Mouse (Mus musculus): ENCODE measurements around the gene Prdm15. TPM values are rescaled to one million over a fixed set of nuclear protein-coding genes. Genes with fewer than 3 reads are reported as not detected.

The Prdm15 gene
- polyA plus RNA-seq, 1 experiment from 2014 or later = 9.1 TPM

DNA sequence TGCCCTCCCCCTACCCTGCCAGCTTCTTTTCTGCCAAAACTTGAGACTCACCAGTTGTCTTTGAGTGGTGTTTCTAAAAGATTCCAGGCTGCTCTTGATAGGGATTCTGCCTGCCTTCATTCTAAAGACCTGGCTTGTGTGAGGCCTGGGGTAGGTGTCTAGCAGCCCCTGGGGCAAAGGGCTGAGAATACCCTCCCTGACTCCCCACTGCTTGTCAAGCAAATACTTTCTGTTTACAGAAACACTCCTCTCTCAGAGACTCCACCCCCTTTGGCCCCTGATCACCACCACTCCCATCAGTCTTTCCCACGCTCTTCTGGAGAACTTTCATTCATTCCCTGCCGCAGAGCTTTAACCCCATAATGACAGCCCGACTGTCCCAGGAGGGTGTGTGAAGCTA is 85.1 kb downstream of the Prdm15 start:
- Histone ChIP-seq H3K36me3 (no peaks in the 10 kb centered on the region), H3K4me2 (no peak overlapping the region), H3K9ac (no peak overlapping the region), H3K4me1 (replicated peaks) (peaks cover 5% of the 10 kb centered on the region; the same call in 1 of the 2 replicates), H3K4me3 (no peak overlapping the region), H3K27ac (ENCODE audit: poor library complexity, severe bottlenecking) (no peak overlapping the region), H3K27me3 (replicated peaks) (peaks cover 26% of the 10 kb centered on the region), H3K9me3 (replicated peaks) (no peaks in the 10 kb centered on the region)
- WGBS = 24% methylated on average over 3 of the region's 3 CpGs
- 0 out of 2 replicates have a peak, but pooled peaks have one; percentile 22 for ATAC-seq (ENCODE audit: insufficient number of reproducible peaks, low FRiP score)

DNA sequence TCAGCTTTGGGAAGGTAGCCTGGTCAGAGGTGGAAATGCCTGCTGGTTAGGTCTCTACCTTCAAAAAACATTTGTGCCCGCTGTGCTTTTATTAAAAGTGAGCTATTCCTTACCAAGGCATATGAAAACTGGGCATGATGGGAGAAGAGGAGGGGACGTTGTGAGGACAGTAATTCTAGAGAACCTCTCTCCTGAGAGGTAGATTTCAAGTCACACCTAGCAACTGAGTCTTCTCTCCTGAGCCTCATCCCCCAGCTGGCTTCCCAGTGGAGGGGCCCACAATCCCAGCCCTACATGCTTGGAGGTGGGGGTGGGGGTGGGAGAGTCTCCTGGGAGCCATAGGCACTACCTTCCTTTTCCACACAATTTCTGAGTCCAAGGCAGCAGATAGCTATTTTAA is 87.0 kb downstream of the Prdm15 start:
- 53% methylated on average over 2 of the region's 2 CpGs for WGBS

DNA sequence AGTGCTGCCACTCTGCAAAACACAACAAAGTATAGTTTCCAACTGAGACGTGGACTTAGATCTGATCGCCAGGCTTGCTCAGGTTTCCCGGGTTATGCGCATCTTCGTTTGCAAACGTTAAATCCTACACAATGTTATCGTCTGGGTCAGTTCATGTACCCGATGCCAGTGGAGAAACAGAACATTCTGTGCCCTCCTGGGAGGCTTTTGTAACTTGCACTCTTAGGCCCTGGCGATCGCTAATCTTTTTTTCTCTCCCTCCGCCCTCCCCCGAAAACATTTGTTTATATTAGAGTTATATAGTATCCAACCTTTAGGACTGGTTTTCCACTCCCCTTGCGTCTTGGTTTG is 87.7 kb downstream of the Prdm15 start:
- 10% methylated on average over 13 of the region's 13 CpGs for WGBS
- H3K9me3 ChIP-seq (replicated peaks) = no peaks in the 10 kb centered on the region
- H3K4me1 ChIP-seq (replicated peaks) = peaks cover 24% of the 10 kb centered on the region
- no peak overlapping the region for H3K9ac ChIP-seq
- H3K36me3 ChIP-seq = no peaks in the 10 kb centered on the region
- peak overlapping the region; percentile 58 for H3K4me3 ChIP-seq
- no peak for ATAC-seq (ENCODE audit: insufficient number of reproducible peaks, low FRiP score)
- peak overlapping the region; percentile 83 for H3K4me2 ChIP-seq
- peaks cover 30% of the 10 kb centered on the region for H3K27me3 ChIP-seq (replicated peaks)
- H3K27ac ChIP-seq (ENCODE audit: poor library complexity, severe bottlenecking) = no peak overlapping the region

More for the DNA sequence above, 87.0 kb downstream of the Prdm15 start:
- Histone ChIP-seq H3K27me3 (replicated peaks) (peaks cover 30% of the 10 kb centered on the region), H3K9me3 (replicated peaks) (no peaks in the 10 kb centered on the region), H3K9ac (no peak overlapping the region), H3K27ac (ENCODE audit: poor library complexity, severe bottlenecking) (no peak overlapping the region), H3K4me1 (replicated peaks) (peaks cover 19% of the 10 kb centered on the region), H3K36me3 (no peaks in the 10 kb centered on the region), H3K4me2 (no peak overlapping the region), H3K4me3 (no peak overlapping the region)
- no peak for ATAC-seq (ENCODE audit: insufficient number of reproducible peaks, low FRiP score)

DNA sequence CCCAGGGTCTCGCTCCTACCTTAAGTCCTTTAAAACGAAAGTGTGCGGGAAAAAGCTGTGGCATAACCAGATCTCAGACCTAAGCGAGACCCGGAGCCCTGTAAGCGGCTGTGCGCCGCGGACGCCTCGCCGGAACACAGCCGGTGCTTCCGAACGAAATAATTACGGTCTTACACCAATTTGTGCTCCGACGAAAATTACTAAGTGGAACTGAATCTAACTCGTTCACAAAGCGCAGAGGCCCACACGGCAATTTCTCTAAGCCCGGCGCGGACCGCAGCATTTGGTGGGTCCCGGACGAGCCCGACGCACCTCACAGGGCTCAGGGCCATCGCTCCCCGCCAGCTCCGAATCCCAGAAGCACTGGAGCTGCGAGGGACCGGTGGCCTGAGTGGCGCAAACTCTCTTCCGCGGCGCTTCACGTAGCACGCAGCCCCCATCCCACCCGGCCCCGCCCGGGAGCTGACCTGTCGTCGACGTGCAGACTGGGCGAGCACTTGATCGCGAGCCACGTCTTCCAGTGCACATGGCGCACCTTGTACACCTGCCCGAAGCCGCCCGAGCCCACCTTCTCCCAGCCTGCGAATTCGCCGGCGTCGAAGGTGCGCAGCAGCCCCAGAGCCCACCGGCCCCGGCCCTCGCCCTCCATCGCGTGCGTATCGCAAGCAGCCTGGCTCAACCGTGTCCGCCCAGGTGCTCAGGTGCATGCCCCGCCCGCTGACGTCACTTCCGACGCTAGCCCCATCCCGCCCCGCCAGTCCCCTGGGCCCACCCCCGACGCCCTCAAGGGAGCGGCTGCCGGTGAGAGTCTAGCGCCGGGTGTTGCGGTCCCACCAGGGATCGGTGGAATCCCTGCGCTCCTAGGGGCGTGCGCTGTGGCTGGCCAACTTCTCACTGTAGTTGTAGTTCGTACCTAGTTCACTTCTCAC is 88.3 kb downstream of the Prdm15 start, which contains the start of gene Ripk4:
Ripk4 (minus strand) TSS at position 727 of the 929 bp plus-strand sequence.
- Histone ChIP-seq H3K27ac (ENCODE audit: poor library complexity, severe bottlenecking) (no peak within 1 kb of the TSS), H3K27me3 (replicated peaks) (peaks cover 30% of the 10 kb centered on the region)

DNA sequence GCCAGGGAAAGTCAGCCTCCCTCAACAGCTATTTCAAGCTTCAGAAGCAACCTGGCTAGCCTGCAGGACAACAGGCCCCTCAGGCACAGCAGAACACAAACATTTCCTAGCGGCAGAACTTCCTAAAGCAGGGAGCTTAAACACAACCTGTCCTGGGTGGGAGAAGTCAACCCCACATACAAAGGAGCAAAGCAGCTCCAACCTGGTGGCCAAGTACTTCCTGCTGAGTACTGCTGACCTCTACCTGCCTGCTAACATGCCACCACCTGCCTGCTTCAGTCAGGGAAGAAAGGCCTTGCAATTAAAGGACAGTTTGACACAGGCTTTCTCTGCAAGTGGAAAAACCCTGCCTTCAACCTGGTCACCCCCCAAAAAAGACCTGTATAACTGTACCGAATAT is 89.9 kb downstream of the Prdm15 start:
- H3K4me1 ChIP-seq (replicated peaks) = peaks cover 24% of the 10 kb centered on the region
- no peak overlapping the region for H3K4me3 ChIP-seq
- peak overlapping the region; percentile 1; the same call in 1 of the 2 replicates for H3K9ac ChIP-seq
- no peak for ATAC-seq (ENCODE audit: insufficient number of reproducible peaks, low FRiP score)
- peak overlapping the region; percentile 11; the same call in 1 of the 2 replicates for H3K4me2 ChIP-seq
- no peak overlapping the region for H3K27ac ChIP-seq (ENCODE audit: poor library complexity, severe bottlenecking)
- WGBS = 49% methylated on average over 2 of the region's 2 CpGs
- H3K9me3 ChIP-seq (replicated peaks) = no peaks in the 10 kb centered on the region
- H3K27me3 ChIP-seq (replicated peaks) = peaks cover 30% of the 10 kb centered on the region
- H3K36me3 ChIP-seq = no peaks in the 10 kb centered on the region

More for the DNA sequence above, 88.3 kb downstream of the Prdm15 start, which contains the start of gene Ripk4:
- H3K4me2 ChIP-seq = peak within 1 kb of the TSS; percentile 83
- no peaks in the 10 kb centered on the region for H3K9me3 ChIP-seq (replicated peaks)
- H3K4me3 ChIP-seq = peak within 1 kb of the TSS; percentile 58
- ATAC-seq (ENCODE audit: insufficient number of reproducible peaks, low FRiP score) = peak; percentile 73
- no peaks in the 10 kb centered on the region for H3K36me3 ChIP-seq
- peak within 1 kb of the TSS; percentile 71 for H3K9ac ChIP-seq
- H3K4me1 ChIP-seq (replicated peaks) = peaks cover 24% of the 10 kb centered on the region
- under 1% methylated on average over 88 of the region's 88 CpGs for WGBS

DNA sequence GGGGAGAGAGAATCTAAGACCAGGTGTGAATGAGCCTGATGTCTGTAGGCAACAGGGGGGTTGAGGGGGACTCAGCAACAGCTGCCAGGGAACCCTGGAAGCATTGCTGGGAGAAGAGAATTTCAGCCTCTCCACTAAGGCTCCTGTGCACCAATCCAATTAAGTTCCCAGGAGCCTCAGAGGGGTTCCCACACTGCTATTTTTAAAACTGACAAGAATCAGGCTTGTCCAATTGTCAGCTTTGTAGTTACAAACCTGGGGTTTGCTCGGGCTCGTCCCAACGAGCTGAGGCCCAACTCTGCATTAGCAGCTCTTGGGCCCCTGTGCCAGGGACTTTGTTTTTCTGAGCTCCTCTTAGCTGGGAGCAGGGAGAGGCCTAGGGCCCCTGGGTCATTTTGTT is 92.0 kb downstream of the Prdm15 start:
- WGBS = 33% methylated on average over 3 of the region's 3 CpGs
- no peaks in the 10 kb centered on the region for H3K36me3 ChIP-seq
- H3K27me3 ChIP-seq (replicated peaks) = peaks cover 17% of the 10 kb centered on the region
- peak overlapping the region; percentile 22 for H3K4me2 ChIP-seq
- peak overlapping the region; percentile 73 for H3K27ac ChIP-seq (ENCODE audit: poor library complexity, severe bottlenecking)
- H3K4me3 ChIP-seq = no peak overlapping the region
- H3K9me3 ChIP-seq (replicated peaks) = no peaks in the 10 kb centered on the region
- no peak for ATAC-seq (ENCODE audit: insufficient number of reproducible peaks, low FRiP score)
- H3K9ac ChIP-seq = no peak overlapping the region
- H3K4me1 ChIP-seq (replicated peaks) = peaks cover 24% of the 10 kb centered on the region

DNA sequence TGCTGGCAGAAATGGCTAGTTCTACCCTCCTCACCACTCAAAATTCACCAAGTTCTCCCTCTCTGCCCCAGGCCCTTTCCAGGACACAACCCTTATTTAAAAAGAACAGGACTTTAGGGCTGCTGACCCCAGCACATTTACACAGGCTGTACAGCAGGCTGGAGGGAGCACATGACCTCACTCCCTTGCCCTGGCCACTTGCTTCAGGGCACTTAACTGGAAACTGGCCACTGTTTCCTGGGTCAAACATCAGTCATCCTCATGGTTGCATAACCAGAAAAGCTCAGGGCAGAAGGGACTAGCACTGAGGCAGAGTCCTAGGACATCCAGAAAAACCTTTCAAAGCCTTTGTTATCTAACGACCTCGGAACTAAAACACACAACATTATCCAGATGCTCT is 93.4 kb downstream of the Prdm15 start:
- Histone ChIP-seq H3K9ac (no peak overlapping the region), H3K4me3 (no peak overlapping the region), H3K4me2 (no peak overlapping the region), H3K27me3 (replicated peaks) (peaks cover 14% of the 10 kb centered on the region; the same call in 1 of the 2 replicates), H3K27ac (ENCODE audit: poor library complexity, severe bottlenecking) (no peak overlapping the region), H3K9me3 (replicated peaks) (no peaks in the 10 kb centered on the region), H3K36me3 (no peaks in the 10 kb centered on the region), H3K4me1 (replicated peaks) (peaks cover 24% of the 10 kb centered on the region)
- ATAC-seq (ENCODE audit: insufficient number of reproducible peaks, low FRiP score) = no peak
- WGBS = 60% methylated on average over 2 of the region's 2 CpGs

DNA sequence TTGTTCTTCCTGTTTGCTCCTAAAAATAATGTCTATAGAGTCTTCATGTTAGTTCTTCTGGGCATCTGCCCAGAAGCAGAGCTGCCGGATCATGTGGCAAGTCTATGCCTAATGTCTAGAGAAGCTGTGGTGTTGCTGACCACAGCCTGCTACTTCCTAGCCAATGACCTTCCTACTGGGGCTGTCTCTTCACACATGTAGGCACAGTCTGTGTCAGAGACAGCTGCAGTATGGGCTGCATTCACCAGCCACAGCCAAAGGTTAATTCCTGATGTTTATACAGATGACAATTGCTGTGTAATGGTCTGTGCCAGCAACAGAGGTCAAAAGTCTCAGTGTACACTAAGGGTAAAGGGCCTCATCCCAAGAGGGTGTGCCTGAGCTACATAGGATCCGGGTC is 95.2 kb downstream of the Prdm15 start:
- ATAC-seq (ENCODE audit: insufficient number of reproducible peaks, low FRiP score) = no peak
- 76% methylated on average over 2 of the region's 2 CpGs for WGBS
- no peaks in the 10 kb centered on the region for H3K9me3 ChIP-seq (replicated peaks)
- no peak overlapping the region for H3K9ac ChIP-seq
- peaks cover 3% of the 10 kb centered on the region; the same call in 1 of the 2 replicates for H3K27me3 ChIP-seq (replicated peaks)
- no peak overlapping the region for H3K27ac ChIP-seq (ENCODE audit: poor library complexity, severe bottlenecking)
- no peak overlapping the region for H3K4me3 ChIP-seq
- H3K4me1 ChIP-seq (replicated peaks) = peaks cover 29% of the 10 kb centered on the region
- no peak overlapping the region for H3K4me2 ChIP-seq
- H3K36me3 ChIP-seq = no peaks in the 10 kb centered on the region

DNA sequence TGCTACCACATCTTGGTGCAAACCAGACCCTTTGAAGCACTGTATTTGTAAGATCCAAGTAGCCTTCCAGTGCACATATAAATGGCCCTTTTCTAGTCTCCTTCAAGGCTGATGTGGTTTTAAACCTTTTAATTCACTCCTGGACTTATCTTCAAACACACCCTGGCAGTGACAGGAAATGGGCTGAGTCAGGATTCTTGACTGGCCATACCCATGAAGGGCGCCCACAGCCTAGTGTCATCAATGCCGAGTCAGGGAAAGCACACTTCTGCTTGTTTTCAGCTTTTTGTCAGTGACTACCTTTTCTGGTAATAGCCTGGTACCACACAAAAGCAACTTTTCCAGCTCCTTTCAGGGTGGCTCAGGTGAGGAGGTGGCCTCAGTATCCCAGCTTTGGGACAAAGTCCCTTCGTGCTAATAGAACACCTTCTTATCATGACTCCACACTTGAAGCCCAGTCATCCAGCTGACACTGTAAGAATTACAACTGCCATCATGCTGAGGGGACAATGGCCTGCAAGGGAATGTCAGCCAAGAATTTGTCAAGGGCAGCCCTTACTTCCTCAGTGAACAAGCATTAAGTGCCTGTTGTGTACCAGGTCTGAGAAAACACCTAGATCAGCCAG is 99.2 kb downstream of the Prdm15 start:
- Histone ChIP-seq H3K4me3 (no peak overlapping the region), H3K4me2 (no peak overlapping the region), H3K9ac (no peak overlapping the region), H3K9me3 (replicated peaks) (no peaks in the 10 kb centered on the region), H3K4me1 (replicated peaks) (peaks cover 10% of the 10 kb centered on the region), H3K27ac (ENCODE audit: poor library complexity, severe bottlenecking) (no peak overlapping the region), H3K27me3 (replicated peaks) (no peaks in the 10 kb centered on the region), H3K36me3 (no peaks in the 10 kb centered on the region)
- 55% methylated on average over 3 of the region's 3 CpGs for WGBS
- no peak for ATAC-seq (ENCODE audit: insufficient number of reproducible peaks, low FRiP score)

DNA sequence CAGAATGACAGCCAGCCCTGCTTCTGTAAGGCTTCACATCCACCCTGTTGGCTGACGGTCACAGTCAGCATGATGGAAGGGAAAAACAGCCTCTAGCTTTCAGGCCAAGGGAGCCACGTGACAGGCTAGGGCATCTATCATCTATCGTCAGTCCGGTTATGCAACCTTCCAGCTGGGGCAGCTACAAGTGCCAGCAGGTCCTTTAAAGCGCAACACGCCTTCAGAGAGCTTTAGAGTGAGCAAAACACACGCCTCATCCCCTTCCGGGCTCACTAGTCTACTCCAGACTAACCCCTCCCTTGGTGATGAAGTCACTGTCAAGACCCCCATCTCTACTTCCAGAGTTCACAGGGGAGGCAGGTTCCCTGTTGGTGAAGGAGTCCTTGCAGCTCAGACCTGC is 99.8 kb downstream of the Prdm15 start:
- WGBS = 63% methylated on average over 8 of the region's 8 CpGs
- Histone ChIP-seq H3K9ac (no peak overlapping the region), H3K9me3 (replicated peaks) (no peaks in the 10 kb centered on the region), H3K4me3 (no peak overlapping the region), H3K27ac (ENCODE audit: poor library complexity, severe bottlenecking) (no peak overlapping the region), H3K4me1 (replicated peaks) (peaks cover 10% of the 10 kb centered on the region), H3K36me3 (no peaks in the 10 kb centered on the region), H3K27me3 (replicated peaks) (no peaks in the 10 kb centered on the region), H3K4me2 (no peak overlapping the region)
- ATAC-seq (ENCODE audit: insufficient number of reproducible peaks, low FRiP score) = no peak

DNA sequence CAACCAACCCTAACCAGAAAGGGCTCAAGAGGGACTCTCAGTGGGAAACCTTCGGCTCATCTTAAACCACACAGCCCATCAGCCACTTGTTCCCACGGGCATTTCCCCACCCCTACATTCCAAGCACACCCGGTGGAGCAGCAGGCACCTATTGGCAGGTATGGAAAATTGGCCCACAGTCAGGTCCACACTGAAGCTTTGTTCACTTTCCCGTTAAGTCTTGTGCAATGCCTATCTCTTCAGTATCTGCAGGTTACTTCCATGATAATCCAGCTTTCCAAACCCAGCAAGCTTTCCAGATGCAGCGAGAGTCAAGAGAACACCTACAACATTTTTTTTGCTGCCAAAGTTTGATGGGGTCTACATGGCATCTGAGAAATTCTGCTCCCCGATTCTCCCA is 103.2 kb downstream of the Prdm15 start:
- Histone ChIP-seq H3K4me3 (no peak overlapping the region), H3K9me3 (replicated peaks) (no peaks in the 10 kb centered on the region), H3K36me3 (peaks cover 13% of the 10 kb centered on the region), H3K9ac (no peak overlapping the region), H3K27ac (ENCODE audit: poor library complexity, severe bottlenecking) (no peak overlapping the region), H3K27me3 (replicated peaks) (no peaks in the 10 kb centered on the region), H3K4me1 (replicated peaks) (peaks cover 10% of the 10 kb centered on the region), H3K4me2 (no peak overlapping the region)
- no peak for ATAC-seq (ENCODE audit: insufficient number of reproducible peaks, low FRiP score)
- 80% methylated on average over 6 of the region's 6 CpGs for WGBS

Data from heart, embryonic 12.5 days (tissue).